20 mouse cellular contexts compared by ENCODE assay signal in the genomic region with DNA sequence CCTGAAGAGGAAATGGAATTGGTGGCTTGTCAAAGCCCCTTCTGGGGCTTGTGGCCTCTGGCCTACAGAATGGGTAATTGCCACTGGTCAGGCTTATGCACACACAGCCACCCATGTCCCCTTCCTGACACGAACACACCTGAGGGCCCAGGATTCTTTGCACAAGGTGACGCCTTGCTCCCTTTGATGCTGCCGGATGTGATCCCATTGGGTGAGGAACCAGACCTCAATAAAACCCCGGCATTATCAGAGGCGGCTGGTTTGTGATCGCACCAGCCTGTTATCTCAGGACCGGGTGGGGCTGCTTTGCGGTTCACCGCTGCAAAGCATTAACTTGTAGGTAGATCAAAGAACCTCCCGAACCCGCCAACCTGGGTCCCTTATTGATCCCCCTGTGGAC.
DNase-seq lines count a peak whose midpoint lies in the region; ATAC-seq and TF ChIP-seq lines count a peak whose summit lies in the region.
"Had no signal": no experiment of that assay in that cellular context is flagged by ENCODE, and none has a peak within 500 bp of the region (broad histone marks: within the 10 kb centered on the region; RNA-seq: fewer than 3 reads in every experiment).

No protein-coding gene starts in this region.

- no peak for ATAC-seq in liver, postnatal 0 days
- ATAC-seq in liver, embryonic 12.5 days = peak; percentile 50
- peak; percentile 76 for ATAC-seq in stomach, postnatal 0 days (ENCODE audit: low FRiP score, low TSS enrichment)
- ATAC-seq in midbrain, embryonic 14.5 days (ENCODE audit: low FRiP score, low TSS enrichment) = no peak
- ATAC-seq: CD4-positive, CD25-positive, alpha-beta regulatory T cell, adult 4 months; forebrain, embryonic 15.5 days had no signal

- peak; percentile 23 for DNase-seq in liver
- no peak for DNase-seq in liver, postnatal 0 days
- peak; percentile 86 for DNase-seq in stomach, postnatal 0 days (ENCODE audit: low spot score)
- DNase-seq in layer of hippocampus, adult 9-11 months = no peak
- DNase-seq in midbrain, embryonic 14.5 days = no peak
- DNase-seq in heart, postnatal 36 days = no peak
- DNase-seq: adrenal gland, adult 8-10 months; adrenal gland, postnatal 36 days; B cell, adult 2 months; cerebellum, adult 2 months; cerebellum, postnatal 14 days; embryo, embryonic 11 days; heart, postnatal 10 days had no signal

- H3K9ac ChIP-seq in liver, postnatal 0 days (replicated peaks) = no peak overlapping the region
- no peak overlapping the region for H3K9ac ChIP-seq in liver, embryonic 12.5 days
- H3K9ac ChIP-seq in stomach, postnatal 0 days (ENCODE audit: low read length) = no peak overlapping the region
- H3K9ac ChIP-seq in midbrain, embryonic 14.5 days (replicated peaks; ENCODE audit: low read length) = no peak overlapping the region
- H3K9ac ChIP-seq: embryonic facial prominence, embryonic 15.5 days; forebrain, embryonic 15.5 days had no signal

- H3K4me3 ChIP-seq in liver, postnatal 0 days (ENCODE audit: low read depth, low read length) = no peak overlapping the region
- no peak overlapping the region for H3K4me3 ChIP-seq in liver, embryonic 12.5 days
- H3K4me3 ChIP-seq in small intestine, adult 2 months (ENCODE audit: low read depth, low read length) = no peak overlapping the region
- H3K4me3 ChIP-seq in stomach, postnatal 0 days (ENCODE audit: low read depth, low read length) = no peak overlapping the region
- H3K4me3 ChIP-seq in midbrain, embryonic 14.5 days (replicated peaks; ENCODE audit: low read depth, low read length) = no peak overlapping the region
- H3K4me3 ChIP-seq: embryonic facial prominence, embryonic 15.5 days; forebrain, embryonic 15.5 days; heart, embryonic 10.5 days had no signal

- 62% methylated on average over 11 of the region's 11 CpGs for WGBS in liver, postnatal 0 days (ENCODE audit: insufficient replicate concordance)
- 65% methylated on average over 11 of the region's 11 CpGs for WGBS in liver, embryonic 12.5 days (ENCODE audit: insufficient replicate concordance)
- WGBS in small intestine, adult 2 months = 36% methylated on average over 11 of the region's 11 CpGs
- 54% methylated on average over 11 of the region's 11 CpGs for WGBS in stomach, postnatal 0 days
- WGBS in midbrain, embryonic 14.5 days = 97% methylated on average over 11 of the region's 11 CpGs

- no peak overlapping the region for H3K4me2 ChIP-seq in liver, postnatal 0 days (ENCODE audit: low read depth, low read length)
- H3K4me2 ChIP-seq in liver, embryonic 12.5 days = no peak overlapping the region
- no peak overlapping the region for H3K4me2 ChIP-seq in stomach, postnatal 0 days (replicated peaks; ENCODE audit: low read depth)
- H3K4me2 ChIP-seq in midbrain, embryonic 14.5 days (ENCODE audit: low read length) = no peak overlapping the region
- H3K4me2 ChIP-seq: embryonic facial prominence, embryonic 15.5 days; forebrain, embryonic 15.5 days had no signal

- TF ChIP-seq POLR2A in small intestine, adult 2 months (IDR thresholded peaks at IDR 0.05; ENCODE audit: low read depth, low read length) = no peak

- no peaks in the 10 kb centered on the region for H3K4me1 ChIP-seq in liver, postnatal 0 days (ENCODE audit: insufficient read depth)
- peaks cover 17% of the 10 kb centered on the region for H3K4me1 ChIP-seq in liver, embryonic 12.5 days
- H3K4me1 ChIP-seq in small intestine, adult 2 months (ENCODE audit: control insufficient read depth, insufficient read depth, insufficient read length, low read length) = peaks cover 17% of the 10 kb centered on the region
- peaks cover 2% of the 10 kb centered on the region; the same call in 1 of the 2 replicates for H3K4me1 ChIP-seq in stomach, postnatal 0 days (replicated peaks; ENCODE audit: control insufficient read depth, insufficient read depth)
- H3K4me1 ChIP-seq in midbrain, embryonic 14.5 days (ENCODE audit: control insufficient read depth, insufficient read depth, low read length) = peaks cover 15% of the 10 kb centered on the region

- intact Hi-C loops in heart, postnatal 36 days (cut with DNase I) = no loop called here

- no peaks in the 10 kb centered on the region for H3K9me3 ChIP-seq in liver, postnatal 0 days (ENCODE audit: low read length)
- no peaks in the 10 kb centered on the region for H3K9me3 ChIP-seq in liver, embryonic 12.5 days (replicated peaks)
- H3K9me3 ChIP-seq in stomach, postnatal 0 days (ENCODE audit: control insufficient read depth, low read length) = no peaks in the 10 kb centered on the region
- no peaks in the 10 kb centered on the region for H3K9me3 ChIP-seq in midbrain, embryonic 14.5 days (ENCODE audit: control insufficient read depth, low read length)
- H3K9me3 ChIP-seq: embryonic facial prominence, embryonic 15.5 days; forebrain, embryonic 15.5 days; heart, embryonic 10.5 days had no signal

- no peaks in the 10 kb centered on the region for H3K36me3 ChIP-seq in liver, postnatal 0 days (replicated peaks; ENCODE audit: insufficient read depth, low read length)
- H3K36me3 ChIP-seq in liver, embryonic 12.5 days = no peaks in the 10 kb centered on the region
- no peaks in the 10 kb centered on the region for H3K36me3 ChIP-seq in small intestine, adult 2 months (ENCODE audit: control insufficient read depth, insufficient read depth, low read length)
- H3K36me3 ChIP-seq in stomach, postnatal 0 days (ENCODE audit: control insufficient read depth, insufficient read depth, low read length) = no peaks in the 10 kb centered on the region
- no peaks in the 10 kb centered on the region for H3K36me3 ChIP-seq in midbrain, embryonic 14.5 days (ENCODE audit: control insufficient read depth, insufficient read depth, low read length)
- H3K36me3 ChIP-seq: embryonic facial prominence, embryonic 15.5 days; forebrain, embryonic 15.5 days; G1E; heart, embryonic 10.5 days had no signal

- no peak for TF ChIP-seq CTCF in liver, postnatal 0 days (IDR thresholded peaks at IDR 0.05; ENCODE audit: low read depth)
- peak; percentile 6; the same call in 1 of the 2 replicates for TF ChIP-seq CTCF in small intestine, adult 2 months (IDR thresholded peaks at IDR 0.05; ENCODE audit: extremely low read depth, insufficient read length, insufficient replicate concordance, low read depth, low read length)
- TF ChIP-seq CTCF in stomach, postnatal 0 days (IDR thresholded peaks at IDR 0.05; ENCODE audit: low read depth) = no peak

- H3K27ac ChIP-seq in liver, postnatal 0 days (ENCODE audit: low read depth) = no peak overlapping the region
- no peak overlapping the region for H3K27ac ChIP-seq in liver, embryonic 12.5 days
- no peak overlapping the region for H3K27ac ChIP-seq in small intestine, adult 2 months (ENCODE audit: insufficient read depth, low read depth, low read length)
- H3K27ac ChIP-seq in stomach, postnatal 0 days (replicated peaks) = no peak overlapping the region
- no peak overlapping the region for H3K27ac ChIP-seq in midbrain, embryonic 14.5 days (replicated peaks; ENCODE audit: low read depth, low read length)
- H3K27ac ChIP-seq: embryonic facial prominence, embryonic 15.5 days; forebrain, embryonic 15.5 days; heart, embryonic 10.5 days had no signal

- no peak for TF ChIP-seq EP300 in liver, postnatal 0 days (IDR thresholded peaks at IDR 0.05; ENCODE audit: low read depth)
- no peak for TF ChIP-seq EP300 in stomach, postnatal 0 days (optimal IDR thresholded peaks at IDR 0.05)

- H3K27me3 ChIP-seq in liver, postnatal 0 days (ENCODE audit: insufficient read depth, low read length) = no peaks in the 10 kb centered on the region
- H3K27me3 ChIP-seq in liver, embryonic 12.5 days (replicated peaks) = no peaks in the 10 kb centered on the region
- no peaks in the 10 kb centered on the region for H3K27me3 ChIP-seq in small intestine, adult 2 months (ENCODE audit: control insufficient read depth, insufficient read depth, low read length)
- no peaks in the 10 kb centered on the region for H3K27me3 ChIP-seq in stomach, postnatal 0 days (ENCODE audit: control insufficient read depth, insufficient read depth, low read length)
- H3K27me3 ChIP-seq in midbrain, embryonic 14.5 days (ENCODE audit: control insufficient read depth, insufficient read depth, low read length) = no peaks in the 10 kb centered on the region
- H3K27me3 ChIP-seq: embryonic facial prominence, embryonic 15.5 days; forebrain, embryonic 15.5 days had no signal

Comparison
In these comparisons a context has a peak if more than half of its experiments do, and no peak if none do; other contexts are left out.
1. DNase-seq: peak in liver (single experiment) and stomach, postnatal 0 days (single experiment); none in liver, postnatal 0 days (single experiment), layer of hippocampus, adult 9-11 months (single experiment), midbrain, embryonic 14.5 days (single experiment) and heart, postnatal 36 days (0 of 2).
2. ATAC-seq: peak in liver, embryonic 12.5 days (single experiment) and stomach, postnatal 0 days (single experiment); none in liver, postnatal 0 days (single experiment) and midbrain, embryonic 14.5 days (single experiment).